Mouse (Mus musculus) urinary bladder, postnatal 14 days (tissue): ENCODE measurements around the gene Xylt1.

ENCODE experiments used
- DNase-seq: peaks from one replicate; pipeline ENCODE4 v3.0.0; 2021; ENCODE audit warnings: low spot score

Xylt1 gene

GRCm38 (mm10) chr7:117564627-117565026, 183.8 kb downstream of the Xylt1 start:
- no peak for DNase-seq

GRCm38 (mm10) chr7:117566115-117566514, 185.3 kb downstream of the Xylt1 start:
- DNase-seq: no peak

- no peak for DNase-seq
Measured at GRCm38 (mm10) chr7:117566833-117567232, 186.1 kb downstream of the Xylt1 start.

DNA sequence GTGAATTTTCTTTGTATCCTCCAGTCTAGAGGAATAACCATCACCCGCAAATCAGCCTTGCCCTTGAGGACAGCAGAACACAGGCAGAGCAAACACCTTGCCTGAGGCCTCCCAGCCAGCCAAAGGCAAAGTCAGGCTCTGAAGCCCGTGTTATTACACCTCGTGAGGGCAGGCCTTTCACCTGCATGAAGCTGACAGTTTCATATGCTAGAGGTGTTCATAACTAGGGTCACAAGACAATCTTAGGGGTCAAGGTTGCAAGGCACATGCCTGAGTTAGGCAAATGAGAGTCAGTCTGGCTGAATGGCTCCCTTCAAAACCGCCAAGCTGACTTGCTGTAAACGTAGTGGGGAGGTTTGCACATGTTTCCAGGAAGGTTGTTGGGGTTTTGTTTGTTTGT, 186.5 kb downstream of the Xylt1 start:
- no peak for DNase-seq

DNA sequence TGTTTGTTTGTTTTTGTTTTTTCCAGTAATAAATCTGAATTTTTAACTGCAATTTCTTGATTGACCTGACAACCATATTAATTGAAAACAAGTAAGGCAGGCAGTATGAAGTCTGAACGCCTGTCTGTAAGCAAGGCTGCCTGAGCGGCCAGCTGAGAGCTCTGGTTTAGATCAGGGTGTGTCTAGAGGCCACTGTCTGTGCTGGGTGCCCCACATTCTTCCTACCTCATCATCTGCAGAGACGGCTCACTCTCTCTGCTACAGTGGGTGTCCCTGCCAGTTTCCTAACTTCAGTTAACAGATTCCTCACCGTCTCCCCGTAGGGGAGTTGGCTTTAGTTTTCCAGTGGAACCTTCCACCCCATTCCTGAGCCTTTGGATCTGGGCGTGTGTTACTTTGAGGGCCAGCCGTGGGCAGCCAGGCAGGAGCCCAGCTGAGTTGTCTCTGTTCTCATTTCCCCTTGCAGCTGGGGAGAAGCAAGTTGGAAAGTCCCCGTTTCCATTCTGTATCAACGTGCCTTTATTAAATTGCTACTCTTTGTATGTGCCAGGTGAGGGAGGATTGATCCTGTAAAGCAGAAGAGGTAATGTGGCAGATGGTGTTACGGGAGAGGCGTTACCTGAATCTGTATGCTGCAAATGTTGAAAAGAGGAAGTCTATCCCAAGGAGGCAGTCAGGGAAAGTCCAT, 187.0 kb downstream of the Xylt1 start:
- DNase-seq: no peak

DNA sequence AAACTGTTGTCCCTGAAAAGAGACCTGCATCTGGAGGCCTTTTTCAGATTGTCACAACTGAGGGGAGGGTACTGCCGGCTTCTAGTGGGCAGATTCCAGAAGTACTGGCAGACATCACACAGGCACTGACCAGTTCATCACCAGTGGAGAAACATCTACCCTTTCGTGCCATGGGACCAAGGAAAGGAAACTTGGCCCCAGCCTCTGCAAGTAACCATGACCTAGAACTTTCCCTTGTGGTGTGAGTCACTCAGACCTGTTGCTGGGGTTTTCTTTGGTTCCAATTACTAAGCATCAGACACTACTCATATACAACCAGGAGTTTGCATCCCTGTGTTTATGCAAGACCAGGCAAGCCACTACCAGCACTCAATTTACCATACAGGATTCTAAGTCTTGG, 190.4 kb downstream of the Xylt1 start:
- DNase-seq: no peak

- no peak for DNase-seq
Measured at GRCm38 (mm10) chr7:117571713-117572112, 190.9 kb downstream of the Xylt1 start.

DNA sequence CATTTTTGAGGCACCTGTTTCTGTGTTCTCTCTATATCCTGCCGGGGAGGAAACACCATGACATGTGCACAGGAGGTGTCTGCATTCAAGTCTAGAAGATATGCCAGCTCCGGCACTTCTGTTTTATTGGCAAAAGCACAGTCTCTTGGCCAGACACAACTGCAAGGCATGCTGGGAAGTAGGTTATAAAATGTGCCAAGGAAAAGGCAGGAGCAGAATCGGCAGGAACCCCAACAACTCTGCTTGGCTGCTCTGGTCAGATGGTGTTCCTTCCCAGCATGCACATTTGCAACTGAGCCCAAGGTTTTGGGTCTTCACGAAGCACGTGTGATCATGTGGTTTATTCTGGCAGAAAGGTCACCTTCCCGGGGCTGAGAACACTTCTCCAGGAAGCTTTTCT, 192.4 kb downstream of the Xylt1 start:
- DNase-seq: no peak

DNA sequence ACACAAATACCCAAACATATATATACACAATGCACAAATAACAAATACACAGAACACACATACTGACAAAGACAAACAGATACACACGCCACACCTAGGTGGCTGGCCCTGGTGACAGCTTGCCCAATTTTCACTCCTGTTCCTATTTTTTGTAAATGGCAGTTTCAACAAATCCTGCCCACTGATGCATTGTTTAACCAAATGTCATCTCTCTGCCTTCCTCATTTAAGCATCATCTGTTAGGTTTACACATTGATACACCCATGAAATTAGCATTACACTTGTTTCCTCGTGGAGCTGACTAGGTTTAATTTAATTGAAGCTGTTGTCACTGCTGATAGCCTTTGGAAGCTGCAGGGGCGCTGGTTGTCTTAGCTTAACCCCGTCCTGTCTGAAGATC, 194.6 kb downstream of the Xylt1 start:
- DNase-seq: no peak

DNA sequence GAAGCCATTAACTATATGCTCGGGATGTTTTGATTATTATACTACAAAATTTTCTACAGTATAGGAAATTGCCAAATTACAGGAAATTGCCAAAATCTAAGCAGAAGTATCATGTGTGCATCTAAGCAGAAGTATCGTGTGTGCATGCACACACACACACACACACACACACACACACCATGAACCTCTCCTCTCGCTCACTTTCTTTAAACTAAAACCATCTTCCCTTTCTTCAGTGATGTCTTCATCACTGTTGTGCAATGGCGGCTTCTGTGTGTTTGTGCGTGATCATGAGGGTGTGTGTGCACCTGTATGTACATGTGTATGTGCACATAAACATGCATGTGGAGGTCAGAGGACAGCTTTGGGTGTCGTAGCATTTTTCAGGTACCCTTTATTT, 196.3 kb downstream of the Xylt1 start:
- DNase-seq: no peak

DNA sequence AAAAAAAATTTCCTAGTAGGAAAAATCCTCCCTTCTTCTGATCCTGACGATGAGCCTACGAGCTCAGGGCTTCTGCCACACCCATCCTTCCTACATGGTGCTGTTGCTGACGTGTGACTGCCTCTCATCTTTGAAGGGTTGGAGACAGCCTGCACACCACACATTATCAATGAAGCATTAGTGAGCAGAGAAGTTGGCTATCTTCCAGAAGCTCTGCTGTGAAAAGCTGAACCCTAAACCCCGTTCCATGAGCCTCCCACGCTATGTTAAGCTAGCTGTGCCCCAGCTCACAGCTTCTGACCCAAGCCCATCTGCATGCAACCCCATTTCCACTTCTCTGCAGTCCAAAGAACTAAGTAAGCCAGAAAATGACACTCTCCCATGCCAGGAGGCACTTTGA, 204.4 kb downstream of the Xylt1 start:
- no peak for DNase-seq

GRCm38 (mm10) chr7:117586811-117587210, 206.0 kb downstream of the Xylt1 start:
- DNase-seq: no peak

- DNase-seq: no peak
Measured at GRCm38 (mm10) chr7:117587234-117587929, 206.6 kb downstream of the Xylt1 start.

GRCm38 (mm10) chr7:117588426-117588825, 207.6 kb downstream of the Xylt1 start:
- no peak for DNase-seq

GRCm38 (mm10) chr7:117589359-117589758, 208.6 kb downstream of the Xylt1 start:
- DNase-seq: no peak

- no peak for DNase-seq
Measured at GRCm38 (mm10) chr7:117589820-117590219, 209.0 kb downstream of the Xylt1 start.

- no peak for DNase-seq
Measured at GRCm38 (mm10) chr7:117594191-117594590, 213.4 kb downstream of the Xylt1 start.

GRCm38 (mm10) chr7:117595029-117595695, 214.4 kb downstream of the Xylt1 start:
- DNase-seq: no peak

DNA sequence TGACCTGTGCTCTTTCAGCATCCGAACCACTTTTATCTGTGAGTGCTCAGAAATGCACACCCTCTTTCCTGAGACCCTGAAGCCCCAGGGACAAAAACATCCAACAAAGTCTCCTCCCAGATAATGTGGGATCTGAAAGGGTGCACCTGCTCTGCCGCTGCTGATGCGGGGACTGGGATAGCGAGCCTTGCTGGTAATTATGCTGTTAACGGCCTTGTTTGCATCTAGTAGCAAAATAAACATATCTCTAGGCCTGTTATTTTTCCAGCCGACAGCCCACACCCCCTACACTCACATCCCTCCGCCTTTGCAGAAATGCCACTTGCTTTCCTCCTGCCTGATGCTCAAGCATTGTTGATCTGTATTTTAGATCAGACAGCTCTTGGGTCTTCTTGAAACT, 219.7 kb downstream of the Xylt1 start:
- DNase-seq: no peak

DNA sequence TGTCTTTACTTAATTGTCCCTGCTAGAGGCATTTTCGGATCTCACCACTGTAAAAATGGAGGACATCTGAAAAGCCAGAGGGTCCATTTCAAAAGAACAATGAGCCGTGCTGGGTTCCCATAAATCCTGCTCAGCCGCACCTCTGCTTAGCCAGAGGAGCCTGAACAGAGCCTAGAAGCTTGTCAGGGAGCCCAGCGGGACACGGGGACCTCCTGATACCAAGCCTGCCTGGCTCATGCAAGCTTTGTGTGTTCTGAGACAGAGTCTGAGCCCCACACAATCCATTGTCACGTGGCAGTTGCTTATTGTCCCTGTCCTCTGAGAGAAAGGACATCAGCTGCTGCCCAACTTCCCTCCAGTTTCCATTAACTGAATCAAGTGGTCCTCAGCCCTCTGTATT, 229.7 kb downstream of the Xylt1 start:
- DNase-seq: no peak

DNA sequence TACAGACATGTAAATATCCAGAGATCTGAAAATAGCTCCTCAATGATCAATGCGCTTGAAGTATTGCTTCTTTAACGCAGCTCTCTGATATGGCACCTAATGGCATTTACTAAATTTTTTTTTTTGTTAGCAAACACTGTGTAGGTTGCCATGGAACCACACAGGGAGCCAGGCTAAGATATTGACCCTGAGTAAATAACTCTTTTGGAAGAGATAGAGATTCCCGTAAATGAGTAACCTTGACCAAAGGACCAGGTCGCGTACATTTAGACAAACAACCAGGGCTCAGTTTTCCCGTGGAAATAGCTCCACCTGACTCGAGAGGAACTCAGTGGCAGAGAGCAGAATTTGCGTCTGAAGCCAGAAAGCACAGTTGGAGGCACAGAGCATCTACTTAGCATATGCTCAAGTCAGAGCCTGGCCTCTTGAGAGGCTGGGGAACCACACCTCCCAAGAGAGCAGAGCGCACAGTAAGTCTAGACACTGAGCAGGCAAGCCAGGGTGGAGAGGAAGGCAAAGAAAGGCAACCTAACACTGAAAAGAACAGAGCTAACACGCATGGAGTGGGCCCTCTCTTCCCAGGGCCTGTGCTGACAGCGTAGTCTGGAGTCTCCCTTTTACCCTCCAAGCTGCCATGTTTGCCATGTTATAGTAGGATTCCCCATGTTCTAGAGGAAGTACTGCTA, 232.2 kb downstream of the Xylt1 start:
- no peak for DNase-seq

DNA sequence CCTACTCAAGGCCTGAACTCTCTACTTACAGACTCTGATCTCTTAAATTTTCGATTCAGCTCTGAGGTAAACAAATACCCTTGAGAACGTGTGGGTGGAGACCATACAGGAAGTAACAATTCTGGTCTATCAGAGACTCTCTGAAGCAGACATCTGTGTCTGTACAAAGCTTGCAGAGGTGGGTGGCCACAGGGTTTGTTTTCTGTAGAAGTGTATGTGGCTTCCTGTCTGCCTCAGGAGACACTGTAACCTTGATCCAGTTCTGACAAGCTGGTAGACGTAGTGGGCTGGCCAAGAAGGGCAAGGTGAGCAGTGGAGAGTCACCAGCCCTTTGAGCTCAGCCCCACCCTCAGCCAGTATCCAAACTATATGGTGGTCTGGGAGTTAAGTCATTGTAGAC, 233.0 kb downstream of the Xylt1 start:
- no peak for DNase-seq

DNA sequence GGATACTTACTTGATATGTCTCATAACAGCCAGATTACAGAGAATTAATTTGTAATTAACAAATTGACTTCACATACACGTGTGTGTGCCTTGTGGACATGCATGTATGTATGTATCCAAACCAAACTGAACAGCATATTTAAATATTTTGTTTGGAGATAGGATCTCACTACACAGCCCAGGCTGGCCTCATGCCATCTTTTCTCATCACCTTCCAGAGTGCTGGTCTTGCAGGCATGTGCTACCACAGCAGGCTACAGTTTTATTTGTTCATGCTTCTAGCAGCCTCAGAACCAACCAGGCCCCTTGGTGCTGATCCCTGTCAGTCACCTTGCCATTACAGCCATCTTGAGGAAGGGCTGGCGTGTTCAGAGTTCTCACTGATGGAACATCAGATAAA, 233.6 kb downstream of the Xylt1 start:
- no peak for DNase-seq
